Mouse (Mus musculus) MEL (cell line): ENCODE measurements around the gene Ptx3. TPM values are rescaled to one million over a fixed set of nuclear protein-coding genes. Genes with fewer than 3 reads are reported as not detected.

Experiments used
- DNase-seq: peaks from one replicate; pipeline ENCODE4 v3.0.0; 2011; ENCODE audit warnings: low read depth, low spot score
- H3K27ac ChIP-seq: 2 replicates; pipeline ENCODE4 v1.5.1; 2012; ENCODE audit warnings: low read depth, mild to moderate bottlenecking, control low read depth, low read length, moderate library complexity; ENCODE audit not compliant: control insufficient read depth
- H3K27me3 ChIP-seq, 2 experiments: fragments of 150-350 bp in 1 of 2; sonication (generic) in 1 of 2; 2 replicates each; pipeline ENCODE4 v1.6.1; 2012; ENCODE audit warnings: low read length in 2 of 2, mild to moderate bottlenecking in 2 of 2, improper control_type of control experiment in 1 of 2, moderate library complexity in 1 of 2; ENCODE audit not compliant: insufficient read depth in 2 of 2, control insufficient read depth in 1 of 2
- H3K36me3 ChIP-seq, 2 experiments: 2 replicates each; pipeline ENCODE4 v1.6.1; 2012 to 2014; ENCODE audit warnings: low read length in 2 of 2, improper control_type of control experiment in 1 of 2, inconsistent platforms in 1 of 2, mild to moderate bottlenecking in 1 of 2; ENCODE audit not compliant: insufficient read depth in 2 of 2, control insufficient read depth in 1 of 2
- H3K4me1 ChIP-seq, 2 experiments: fragments of 150-350 bp in 1 of 2; sonication (generic) in 1 of 2; 2 replicates each; pipeline ENCODE4 v1.6.1; 2012; ENCODE audit warnings: low read length in 2 of 2, improper control_type of control experiment in 1 of 2, mild to moderate bottlenecking in 1 of 2; ENCODE audit not compliant: insufficient read depth in 2 of 2, control insufficient read depth in 1 of 2
- H3K4me3 ChIP-seq, 2 experiments: fragments of 150-350 bp in 1 of 2; sonication (generic) in 1 of 2; 2 replicates each; pipeline ENCODE4 v1.5.1; 2012; ENCODE audit warnings: low read depth in 2 of 2, low read length in 2 of 2, mild to moderate bottlenecking in 2 of 2, moderate library complexity in 2 of 2, control low read depth in 1 of 2, improper control_type of control experiment in 1 of 2; ENCODE audit not compliant: control insufficient read depth in 1 of 2, insufficient read depth in 1 of 2
- H3K79me2 ChIP-seq: 2 replicates; pipeline ENCODE4 v1.6.1; 2012; ENCODE audit warnings: mild to moderate bottlenecking, low read length, moderate library complexity; ENCODE audit not compliant: control insufficient read depth, poor library complexity, insufficient read depth
- H3K9ac ChIP-seq: 2 replicates; pipeline ENCODE4 v1.6.1; 2012; ENCODE audit warnings: low read depth, mild to moderate bottlenecking, control low read depth, low read length, moderate library complexity; ENCODE audit not compliant: control insufficient read depth, poor library complexity, severe bottlenecking
- H3K9me3 ChIP-seq: fragments of 150-350 bp; sonication (generic); replicated peaks from 2 replicates; pipeline ENCODE4 v1.6.1; 2012; ENCODE audit warnings: mild to moderate bottlenecking, low read length, improper control_type of control experiment, moderate library complexity; ENCODE audit not compliant: insufficient read depth
- BHLHE40 ChIP-seq: IDR thresholded peaks from 2 replicates; pipeline ENCODE4 v1.6.1; 2012; ENCODE audit warnings: low read depth, mild to moderate bottlenecking, inconsistent platforms, low read length, improper control_type of control experiment, borderline replicate concordance
- CHD2 ChIP-seq: IDR thresholded peaks from 2 replicates; pipeline ENCODE4 v1.6.1; 2011; ENCODE audit warnings: low read length, improper control_type of control experiment
- E2F4 ChIP-seq: IDR thresholded peaks from 2 replicates; pipeline ENCODE4 v1.6.1; 2011; ENCODE audit warnings: low read depth, low read length, improper control_type of control experiment, borderline replicate concordance
- ELF1 ChIP-seq: IDR thresholded peaks from 2 replicates; pipeline ENCODE4 v1.6.1; 2014; ENCODE audit warnings: low read depth, mild to moderate bottlenecking, inconsistent platforms, low read length, improper control_type of control experiment, moderate library complexity
- EP300 ChIP-seq, 2 experiments: IDR thresholded peaks; 2 replicates each; pipeline ENCODE4 v1.6.1; 2011; ENCODE audit warnings: improper control_type of control experiment in 2 of 2, low read length in 2 of 2, low read depth in 1 of 2, mild to moderate bottlenecking in 1 of 2
- ETS1 ChIP-seq: IDR thresholded peaks from 2 replicates; pipeline ENCODE4 v1.6.1; 2012; ENCODE audit warnings: low read depth, mild to moderate bottlenecking, inconsistent platforms, low read length, improper control_type of control experiment, moderate library complexity
- JUND ChIP-seq: IDR thresholded peaks from 2 replicates; pipeline ENCODE4 v1.6.1; 2011; ENCODE audit warnings: low read depth, mild to moderate bottlenecking, improper control_type of control experiment, low read length
- KAT2A ChIP-seq: conservative IDR thresholded peaks from 2 replicates; pipeline ENCODE4 v1.6.1; 2012; ENCODE audit warnings: low read depth, low read length, improper control_type of control experiment, inconsistent platforms
- MAFK ChIP-seq: IDR thresholded peaks from 2 replicates; pipeline ENCODE4 v1.6.1; 2011; ENCODE audit warnings: low read depth, mild to moderate bottlenecking, low read length, improper control_type of control experiment, borderline replicate concordance
- MAZ ChIP-seq: IDR thresholded peaks from 2 replicates; pipeline ENCODE4 v1.6.1; 2012; ENCODE audit warnings: low read depth, mild to moderate bottlenecking, inconsistent platforms, low read length, improper control_type of control experiment
- MYC ChIP-seq: IDR thresholded peaks from 2 replicates; pipeline ENCODE4 v1.6.1; 2011; ENCODE audit warnings: low read depth, mild to moderate bottlenecking, low read length, improper control_type of control experiment, moderate library complexity
- NELFE ChIP-seq: IDR thresholded peaks from 2 replicates; pipeline ENCODE4 v1.6.1; 2011; ENCODE audit warnings: low read depth, low read length, improper control_type of control experiment
- NRF1 ChIP-seq: IDR thresholded peaks from 2 replicates; pipeline ENCODE4 v1.6.1; 2014; ENCODE audit warnings: low read depth, mild to moderate bottlenecking, inconsistent platforms, low read length, improper control_type of control experiment, moderate library complexity; ENCODE audit not compliant: poor library complexity, insufficient read depth, severe bottlenecking
- POLR2A ChIP-seq, 2 experiments: IDR thresholded peaks; 2 replicates each; pipeline ENCODE4 v1.6.1; 2011 to 2012; ENCODE audit warnings: low read length in 2 of 2, mild to moderate bottlenecking in 2 of 2, control low read depth in 1 of 2, improper control_type of control experiment in 1 of 2, low read depth in 1 of 2, moderate library complexity in 1 of 2; ENCODE audit not compliant: control insufficient read depth in 1 of 2, insufficient read depth in 1 of 2, poor library complexity in 1 of 2
- RAD21 ChIP-seq: IDR thresholded peaks from 2 replicates; pipeline ENCODE4 v1.6.1; 2011; ENCODE audit warnings: mild to moderate bottlenecking, low read depth, low read length, improper control_type of control experiment
- RCOR1 ChIP-seq: IDR thresholded peaks from 2 replicates; pipeline ENCODE4 v1.6.1; 2012; ENCODE audit warnings: low read depth, mild to moderate bottlenecking, inconsistent platforms, low read length, improper control_type of control experiment
- SIN3A ChIP-seq: IDR thresholded peaks from 2 replicates; pipeline ENCODE4 v1.6.1; 2012; ENCODE audit warnings: low read length, improper control_type of control experiment, inconsistent platforms
- TAL1 ChIP-seq: IDR thresholded peaks from 2 replicates; pipeline ENCODE4 v1.6.1; 2012; ENCODE audit warnings: mild to moderate bottlenecking, inconsistent platforms, low read length, moderate library complexity, mixed read lengths
- TBP ChIP-seq: IDR thresholded peaks from 2 replicates; pipeline ENCODE4 v1.8.0; 2011; ENCODE audit warnings: low read depth, low read length, improper control_type of control experiment
- TCF12 ChIP-seq: IDR thresholded peaks from 2 replicates; pipeline ENCODE4 v1.6.1; 2014; ENCODE audit warnings: low read depth, mild to moderate bottlenecking, inconsistent platforms, low read length, improper control_type of control experiment, moderate library complexity
- ZKSCAN1 ChIP-seq: IDR thresholded peaks from 2 replicates; pipeline ENCODE4 v1.6.1; 2012; ENCODE audit warnings: low read depth, mild to moderate bottlenecking, inconsistent platforms, low read length, improper control_type of control experiment, moderate library complexity
- ZMIZ1 ChIP-seq: IDR thresholded peaks from 2 replicates; pipeline ENCODE4 v1.6.1; 2012; ENCODE audit warnings: low read depth, mild to moderate bottlenecking, inconsistent platforms, low read length, improper control_type of control experiment, moderate library complexity
- polyA plus RNA-seq, 2 experiments: library from polyadenylated mRNA; stranded (reverse) in 1 of 2; unstranded in 1 of 2; fragments of >175 nt in 1 of 2; fragments of >200 nt in 1 of 2; gene quantifications; 2 replicates each; pipeline versions ENCODE4 v1.2.1 to v1.2.4; 2012; ENCODE audit warnings: low replicate concordance in 2 of 2, low read depth in 1 of 2; ENCODE audit not compliant: insufficient read length in 2 of 2, insufficient read depth in 1 of 2, missing spikeins in 1 of 2
- total RNA-seq: library from RNA; depleted of rRNA; stranded (reverse); fragments of 300-350 nt; gene quantifications from 2 replicates; pipeline ENCODE4 v1.2.3, GENCODE M21; 2012; rRNA removed

The Ptx3 gene
- total RNA-seq, result not detected in 2 replicates
- not detected for polyA plus RNA-seq

DNA sequence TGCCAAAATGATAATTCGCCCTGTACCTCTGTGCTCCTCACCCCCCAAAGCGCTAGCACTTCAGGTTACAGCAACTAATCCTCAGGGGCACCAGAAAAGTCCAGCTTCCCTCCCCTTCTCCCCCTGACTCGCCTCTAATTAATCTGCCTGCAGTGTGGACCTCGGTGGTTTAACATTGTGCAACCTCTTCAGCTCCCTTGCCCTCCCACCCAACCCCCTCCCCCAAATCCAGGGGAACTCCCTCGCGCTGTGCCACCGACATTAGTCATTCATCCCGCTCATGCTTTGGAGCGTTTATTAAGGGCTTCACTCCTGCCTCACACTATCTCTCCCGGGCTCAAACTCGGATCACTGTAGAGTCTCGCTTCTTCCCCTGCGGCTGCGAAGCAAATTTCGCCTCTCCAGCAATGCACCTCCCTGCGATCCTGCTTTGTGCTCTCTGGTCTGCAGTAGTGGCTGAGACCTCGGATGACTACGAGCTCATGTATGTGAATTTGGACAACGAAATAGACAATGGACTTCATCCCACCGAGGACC lies at the start of gene Ptx3:
Gene Ptx3, plus strand, starts transcription at position 256 of the 537 bp plus-strand sequence.
- TF ChIP-seq BHLHE40 (no peak), ETS1 (no peak), NRF1 (no peak), RAD21 (no peak), POLR2A (IDR thresholded peaks at IDR 0.05; ENCODE audit: control insufficient read depth in 1 of 2, insufficient read depth in 1 of 2, low read depth in 1 of 2, low read length in 2 of 2, poor library complexity in 1 of 2) (no peak), RCOR1 (no peak)
- Histone ChIP-seq H3K4me1 (no peaks in the 10 kb centered on the region), H3K27me3 (peaks cover 0 to 1% of the 10 kb centered on the region in 2 experiments; a peak in 2 of 4 replicates), H3K27ac (no peak within 1 kb of the TSS), H3K4me3 (no peak within 1 kb of the TSS), H3K79me2 (no peaks in the 10 kb centered on the region), H3K9ac (no peak within 1 kb of the TSS), H3K36me3 (no peaks in the 10 kb centered on the region), H3K9me3 (no peaks in the 10 kb centered on the region)
- DNase-seq, result no peak

GRCm38 (mm10) chr3:66172907-66173306 lies 46.8 kb upstream of the Ptx3 start:
- no peak for DNase-seq
- H3K4me3 ChIP-seq, result no peak overlapping the region
- TF ChIP-seq POLR2A (IDR thresholded peaks at IDR 0.05; ENCODE audit: control insufficient read depth in 1 of 2, insufficient read depth in 1 of 2, low read depth in 1 of 2, low read length in 2 of 2, poor library complexity in 1 of 2) (no peak), TBP (no peak), JUND (no peak), NELFE (no peak), TAL1 (no peak), ETS1 (no peak), MAZ (no peak), SIN3A (no peak), KAT2A (no peak), MAFK (no peak), EP300 (IDR thresholded peaks at IDR 0.05; ENCODE audit: low read depth in 1 of 2, low read length in 2 of 2) (no peak), MYC (no peak), TCF12 (no peak), ZMIZ1 (no peak), E2F4 (no peak), ZKSCAN1 (no peak), CHD2 (no peak), ELF1 (no peak)
- TF ChIP-seq, all 39 proteins: peak for 0
- Histone ChIP-seq H3K36me3 (no peaks in the 10 kb centered on the region), H3K27ac (no peak overlapping the region), H3K27me3 (no peaks in the 10 kb centered on the region; a peak in 1 of 4 replicates), H3K79me2 (no peaks in the 10 kb centered on the region), H3K9me3 (no peaks in the 10 kb centered on the region), H3K9ac (no peak overlapping the region), H3K4me1 (no peaks in the 10 kb centered on the region)
